ENCODE assay signal across 27 mouse cellular contexts in genomic region chr8:41956878-41957277, GRCm38 (mm10).
DNase-seq lines count a peak whose midpoint lies in the region; ATAC-seq lines count a peak whose summit lies in the region.
"Had no signal": no experiment of that assay in that cellular context is flagged by ENCODE, and none has a peak within 500 bp of the region (broad histone marks: within the 10 kb centered on the region; RNA-seq: fewer than 3 reads in every experiment).

No protein-coding gene starts in this region.

- H3K9me3 ChIP-seq in forebrain, embryonic 15.5 days, result no peaks in the 10 kb centered on the region
- H3K9me3 ChIP-seq in forebrain, embryonic 10.5 days, result no peaks in the 10 kb centered on the region
- H3K9me3 ChIP-seq: embryonic facial prominence, embryonic 10.5 days; embryonic facial prominence, embryonic 13.5 days; G1E; hindbrain, embryonic 12.5 days; hindbrain, embryonic 15.5 days had no signal

- no peak overlapping the region for H3K4me3 ChIP-seq in forebrain, embryonic 15.5 days
- H3K4me3 ChIP-seq in forebrain, embryonic 10.5 days, result no peak overlapping the region
- H3K4me3 ChIP-seq: embryonic facial prominence, embryonic 10.5 days; embryonic facial prominence, embryonic 13.5 days; erythroblast, embryonic 14.5 days; hindbrain, embryonic 12.5 days; hindbrain, embryonic 15.5 days had no signal

- H3K27ac ChIP-seq in forebrain, embryonic 15.5 days (replicated peaks), result no peak overlapping the region
- H3K27ac ChIP-seq in forebrain, embryonic 10.5 days, result no peak overlapping the region
- H3K27ac ChIP-seq: embryonic facial prominence, embryonic 10.5 days; embryonic facial prominence, embryonic 13.5 days; hindbrain, embryonic 12.5 days; hindbrain, embryonic 15.5 days had no signal

- no peak for DNase-seq in forebrain, embryonic 10.5 days (ENCODE audit: extremely low spot score, low spot score)
- no peak for DNase-seq in frontal cortex, postnatal 10 days (ENCODE audit: low spot score in 2 of 2)
- DNase-seq in brain, adult 2 months (ENCODE audit: low read depth, low spot score), result peak; percentile 70
- peak; percentile 24 for DNase-seq in telencephalon, adult 2 months (ENCODE audit: low read depth, low spot score)
- DNase-seq in layer of hippocampus, postnatal 25 days (ENCODE audit: extremely low spot score in 1 of 2, low spot score in 1 of 2), result no peak
- DNase-seq: adrenal gland, postnatal 10 days; adrenal gland, postnatal 36 days; B cell, adult 2 months; cerebellum, adult 11-12 months; cerebellum, adult 8-10 months; cerebellum, postnatal 10 days; cerebellum, postnatal 36 days; embryo, embryonic 11 days; gastrocnemius, postnatal 14 days; heart, adult 11 months had no signal

- 76% methylated on average over 1 of the region's 1 CpGs for WGBS in forebrain, embryonic 15.5 days
- WGBS in forebrain, embryonic 10.5 days, result 88% methylated on average over 1 of the region's 1 CpGs

- no peak overlapping the region for H3K4me2 ChIP-seq in forebrain, embryonic 15.5 days (replicated peaks)
- H3K4me2 ChIP-seq: embryonic facial prominence, embryonic 13.5 days; heart, embryonic 11.5 days; hindbrain, embryonic 12.5 days; hindbrain, embryonic 15.5 days had no signal

- H3K27me3 ChIP-seq in forebrain, embryonic 15.5 days, result no peaks in the 10 kb centered on the region
- no peaks in the 10 kb centered on the region for H3K27me3 ChIP-seq in forebrain, embryonic 10.5 days (ENCODE audit: poor library complexity, severe bottlenecking)
- H3K27me3 ChIP-seq: CH12.LX; embryonic facial prominence, embryonic 13.5 days; hindbrain, embryonic 12.5 days; hindbrain, embryonic 15.5 days; Patski had no signal

- no peak overlapping the region for H3K9ac ChIP-seq in forebrain, embryonic 15.5 days (replicated peaks)
- H3K9ac ChIP-seq: embryonic facial prominence, embryonic 13.5 days; hindbrain, embryonic 12.5 days; hindbrain, embryonic 15.5 days had no signal

- no peaks in the 10 kb centered on the region for H3K4me1 ChIP-seq in forebrain, embryonic 15.5 days
- peaks cover 4% of the 10 kb centered on the region; the same call in 1 of the 2 replicates for H3K4me1 ChIP-seq in forebrain, embryonic 10.5 days
- H3K4me1 ChIP-seq: hindbrain, embryonic 12.5 days; hindbrain, embryonic 15.5 days had no signal

- H3K36me3 ChIP-seq in forebrain, embryonic 15.5 days, result no peaks in the 10 kb centered on the region
- H3K36me3 ChIP-seq in forebrain, embryonic 10.5 days (replicated peaks), result no peaks in the 10 kb centered on the region
- H3K36me3 ChIP-seq: embryonic facial prominence, embryonic 10.5 days; embryonic facial prominence, embryonic 13.5 days; G1E; hindbrain, embryonic 12.5 days; hindbrain, embryonic 15.5 days had no signal

- 0 out of 2 replicates have a peak, but pooled peaks have one; percentile 43 for ATAC-seq in forebrain, embryonic 15.5 days (replicated peaks)
- ATAC-seq in frontal cortex, adult (ENCODE audit: low TSS enrichment), result peak; percentile 55
- ATAC-seq: intestine, postnatal 0 days; Patski had no signal

Comparison
In these comparisons a context has a peak if more than half of its experiments do, and no peak if none do; other contexts are left out.
1. DNase-seq: peak in brain, adult 2 months (single experiment) and telencephalon, adult 2 months (single experiment); none in forebrain, embryonic 10.5 days (single experiment), frontal cortex, postnatal 10 days (0 of 2) and layer of hippocampus, postnatal 25 days (0 of 2).